Mouse (Mus musculus): ENCODE results near the gene Ccdc122.
"Not testable (repeated sequence)": the region's sequence is repeated elsewhere in the genome, so short reads cannot be mapped to it uniquely, and the experiment has no call there.

DNA sequence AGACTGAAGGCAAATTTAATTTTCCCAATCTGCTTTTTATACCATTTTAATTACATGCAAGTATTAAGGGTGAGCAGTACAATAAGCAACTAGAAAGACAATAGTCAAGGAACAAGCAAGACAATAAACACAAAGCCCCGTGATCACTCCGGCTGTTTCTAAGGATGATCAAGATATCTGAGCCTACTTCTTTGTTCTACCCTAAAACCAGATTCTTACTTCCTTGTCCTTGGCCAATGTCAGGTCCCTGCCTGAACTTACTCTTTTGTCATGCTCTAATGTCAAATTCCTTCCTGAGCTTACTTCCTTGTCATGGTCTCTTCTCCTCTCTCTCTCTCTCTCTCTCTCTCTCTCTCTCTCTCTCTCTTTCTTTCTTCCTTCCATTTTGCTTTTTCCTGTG is 46.2 kb upstream of the Ccdc122 start:
- TF ChIP-seq EP300 (IDR thresholded peaks at IDR 0.05; ENCODE audit: insufficient read depth, low read depth, low read length); CTCF (IDR thresholded peaks at IDR 0.05; ENCODE audit: low read depth, low read length); POLR2A (IDR thresholded peaks at IDR 0.05; ENCODE audit: insufficient read depth, low read length): not testable (repeated sequence)

All from ES-Bruce4 (cell line).